Mouse (Mus musculus) midbrain, embryonic 16.5 days (tissue): ENCODE results near the gene Pla2g6. TPM values are rescaled to one million over a fixed set of nuclear protein-coding genes. Genes with fewer than 3 reads are reported as not detected.

Experiments
- ATAC-seq: fragments of 200-750 bp; cut with Nextera tagmentation; 2 replicates; pipeline ENCODE4 v1.8.0; 2017; ENCODE audit warnings: moderate TSS enrichment
- H3K27ac ChIP-seq: fragments of 300-500 bp; sonication (generic); 2 replicates; pipeline ENCODE4 v1.5.1; 2014; ENCODE audit warnings: mild to moderate bottlenecking, low read length, mixed read lengths
- H3K27me3 ChIP-seq: fragments of 300-500 bp; sonication (generic); 2 replicates; pipeline ENCODE4 v1.6.1; 2014; ENCODE audit warnings: low read depth, low read length, mixed read lengths; ENCODE audit not compliant: control insufficient read depth, insufficient read depth
- H3K36me3 ChIP-seq: fragments of 300-500 bp; sonication (generic); 2 replicates; pipeline ENCODE4 v1.6.1; 2014; ENCODE audit warnings: mild to moderate bottlenecking, low read length, moderate library complexity, mixed read lengths; ENCODE audit not compliant: control insufficient read depth, insufficient read depth
- H3K4me1 ChIP-seq: fragments of 300-500 bp; sonication (generic); 2 replicates; pipeline ENCODE4 v1.6.1; 2014; ENCODE audit warnings: mild to moderate bottlenecking, low read length, mixed read lengths; ENCODE audit not compliant: control insufficient read depth, insufficient read depth
- H3K4me2 ChIP-seq: fragments of 300-500 bp; sonication (generic); 2 replicates; pipeline ENCODE4 v1.6.1; 2014; ENCODE audit warnings: mild to moderate bottlenecking, low read length, mixed read lengths
- H3K4me3 ChIP-seq: fragments of 300-500 bp; sonication (generic); 2 replicates; pipeline ENCODE4 v1.5.1; 2014; ENCODE audit warnings: low read depth, mild to moderate bottlenecking, low read length, moderate library complexity, mixed read lengths
- H3K9ac ChIP-seq: fragments of 300-500 bp; sonication (generic); 2 replicates; pipeline ENCODE4 v1.6.1; 2014; ENCODE audit warnings: low read depth, low read length, mixed read lengths
- H3K9me3 ChIP-seq: fragments of 300-500 bp; sonication (generic); replicated peaks from 2 replicates; pipeline ENCODE4 v1.6.1; 2014; ENCODE audit warnings: mild to moderate bottlenecking, low read length, mixed read lengths; ENCODE audit not compliant: control insufficient read depth, poor library complexity, severe bottlenecking
- WGBS: fragments of 180-500 bp; shearing (Covaris S2); extraction: QIAGEN DNeasy Blood & Tissue Kit; methylation state at CpG from one replicate; pipeline ENCODE4 v1.1.7; 2014; 5-methylcytosine and 5-hydroxymethylcytosine counted together
- polyA plus RNA-seq: library from polyadenylated mRNA; unstranded; fragments of >200 nt; fragmentation: Nextera tagmentation; extraction: Ambion mirVana; gene quantifications from 2 replicates; pipeline ENCODE4 v1.2.1, GENCODE M21; 2015

Pla2g6 gene
- polyA plus RNA-seq, 1 experiment from 2014 or later, result 29.8 TPM

DNA sequence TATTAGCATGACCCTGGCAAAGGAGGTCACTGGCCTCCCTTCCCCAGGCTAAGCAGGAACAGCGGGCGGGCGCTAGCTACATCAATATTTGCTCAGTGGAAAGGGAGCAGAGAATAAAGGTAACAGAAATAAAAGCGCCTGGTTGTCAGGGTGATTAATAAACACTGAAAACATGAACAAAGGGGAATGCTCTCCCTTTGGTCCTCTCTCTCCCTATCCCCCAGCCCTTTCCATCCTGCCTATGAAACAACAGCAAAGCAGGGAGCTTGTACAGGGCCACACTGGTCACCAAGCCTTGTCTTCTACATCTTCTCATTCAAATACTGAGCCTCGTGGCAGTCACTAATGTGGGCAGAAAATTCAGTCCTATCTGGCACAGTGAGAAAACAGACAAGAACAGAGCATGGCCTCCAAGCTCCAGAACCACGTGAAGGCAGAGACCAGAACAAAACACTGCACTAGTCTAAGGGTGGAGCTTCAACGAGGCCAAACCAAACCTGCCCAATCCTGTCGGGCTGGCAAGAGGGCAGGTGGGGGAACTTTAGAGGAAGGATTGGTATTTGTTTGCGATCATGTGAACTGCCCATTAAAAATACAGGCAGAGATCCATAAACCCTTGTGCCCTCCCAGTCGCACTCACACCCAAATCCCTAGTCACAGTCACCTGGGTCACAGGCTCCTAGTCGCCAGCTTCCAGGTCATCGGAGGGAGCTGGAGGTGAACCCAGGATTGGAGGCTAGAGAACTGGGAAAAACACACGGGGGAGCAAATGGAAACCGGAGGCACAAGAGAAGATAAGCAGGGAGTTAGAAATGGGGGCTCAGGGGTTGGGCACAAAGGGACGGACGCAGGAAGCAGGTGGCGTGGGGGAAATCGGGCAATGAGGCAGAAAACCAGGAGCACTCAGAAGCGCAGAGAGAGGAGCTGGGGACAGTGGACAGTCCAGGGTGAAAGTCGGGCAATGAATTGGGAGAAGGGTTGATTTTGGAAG is 924 bp downstream of the Pla2g6 start:
- H3K27me3 ChIP-seq, result no peaks in the 10 kb centered on the region
- peak overlapping the region; percentile 82 for H3K4me2 ChIP-seq
- no peak; the same call in 1 of the 2 replicates for ATAC-seq
- H3K9me3 ChIP-seq, result no peaks in the 10 kb centered on the region
- peak overlapping the region; percentile 86 for H3K27ac ChIP-seq
- H3K4me3 ChIP-seq, result peak overlapping the region; percentile 56
- peak overlapping the region; percentile 64 for H3K9ac ChIP-seq
- H3K4me1 ChIP-seq, result peaks cover 14% of the 10 kb centered on the region
- no peaks in the 10 kb centered on the region for H3K36me3 ChIP-seq
- WGBS, result 6% methylated on average over 20 of the region's 20 CpGs

DNA sequence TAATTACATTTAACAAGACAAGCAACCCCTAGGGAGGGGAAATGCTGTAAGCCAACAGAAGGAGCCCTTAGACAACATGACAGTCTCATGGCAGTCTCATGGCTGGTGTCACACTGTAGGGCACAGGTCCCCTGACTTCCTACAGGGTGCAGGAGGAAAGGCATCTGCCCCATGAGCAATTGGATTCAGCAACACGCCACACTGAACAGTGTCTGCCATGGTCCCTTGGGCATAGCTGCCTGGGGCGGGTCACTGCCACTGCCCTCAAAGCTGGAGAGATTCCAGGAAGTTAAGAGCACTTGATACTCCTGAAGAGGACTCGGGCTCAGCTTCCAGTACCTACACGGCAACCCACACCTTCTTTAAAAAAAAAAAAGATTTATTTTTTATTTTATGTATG is 1.9 kb downstream of the Pla2g6 start:
- H3K27ac ChIP-seq, result peak overlapping the region; percentile 38
- 69% methylated on average over 4 of the region's 4 CpGs for WGBS
- no peaks in the 10 kb centered on the region for H3K36me3 ChIP-seq
- peak overlapping the region; percentile 7; the same call in 1 of the 2 replicates for H3K4me2 ChIP-seq
- no peak overlapping the region for H3K9ac ChIP-seq
- H3K27me3 ChIP-seq, result no peaks in the 10 kb centered on the region
- no peaks in the 10 kb centered on the region for H3K9me3 ChIP-seq
- no peak overlapping the region for H3K4me3 ChIP-seq
- peaks cover 14% of the 10 kb centered on the region for H3K4me1 ChIP-seq
- no peak for ATAC-seq

DNA sequence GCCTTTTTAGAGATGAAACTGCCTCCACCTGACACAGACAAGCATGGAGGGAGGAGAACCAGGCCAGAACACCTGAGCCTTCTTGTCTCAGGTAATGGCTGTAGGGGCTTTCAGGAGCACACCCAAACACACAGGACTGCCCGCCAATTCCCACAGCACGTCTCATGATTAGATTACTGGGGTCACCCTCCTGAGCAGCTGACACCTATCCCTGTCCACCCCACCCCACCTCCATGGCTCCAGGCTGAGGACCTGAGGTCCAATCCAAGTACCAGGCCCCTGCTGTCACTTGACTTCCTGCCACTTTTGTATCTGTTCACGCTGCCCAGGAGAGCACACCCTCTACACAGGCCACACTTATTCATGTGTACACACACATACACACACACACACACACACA is 2.4 kb downstream of the Pla2g6 start:
- Histone ChIP-seq H3K9ac (no peak overlapping the region), H3K4me1 (peaks cover 14% of the 10 kb centered on the region), H3K36me3 (no peaks in the 10 kb centered on the region), H3K4me3 (no peak overlapping the region), H3K9me3 (no peaks in the 10 kb centered on the region), H3K4me2 (no peak overlapping the region), H3K27me3 (no peaks in the 10 kb centered on the region), H3K27ac (no peak overlapping the region)
- ATAC-seq, result no peak
- 72% methylated on average over 3 of the region's 3 CpGs for WGBS

DNA sequence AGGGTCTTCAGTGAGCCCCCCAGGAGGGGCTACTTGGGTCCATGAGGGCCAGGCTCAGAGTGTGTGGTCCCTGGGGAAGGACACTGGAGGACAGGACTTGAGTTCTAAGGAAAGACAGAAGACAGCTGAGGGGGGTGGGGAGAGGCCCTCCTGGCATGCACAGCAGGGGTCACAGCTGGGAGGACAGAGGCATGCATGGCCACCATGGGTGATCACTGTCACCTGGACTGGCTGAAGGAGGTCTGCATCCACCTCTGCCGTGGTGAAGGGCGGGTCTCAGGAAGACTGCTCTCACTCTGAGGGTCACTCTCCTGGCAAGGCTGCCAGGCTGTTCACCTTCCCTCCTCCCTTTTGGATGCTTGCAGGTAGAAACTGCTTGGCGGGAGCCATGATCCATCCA is 3.8 kb downstream of the Pla2g6 start:
- Histone ChIP-seq H3K27ac (no peak overlapping the region), H3K9me3 (no peaks in the 10 kb centered on the region)

DNA sequence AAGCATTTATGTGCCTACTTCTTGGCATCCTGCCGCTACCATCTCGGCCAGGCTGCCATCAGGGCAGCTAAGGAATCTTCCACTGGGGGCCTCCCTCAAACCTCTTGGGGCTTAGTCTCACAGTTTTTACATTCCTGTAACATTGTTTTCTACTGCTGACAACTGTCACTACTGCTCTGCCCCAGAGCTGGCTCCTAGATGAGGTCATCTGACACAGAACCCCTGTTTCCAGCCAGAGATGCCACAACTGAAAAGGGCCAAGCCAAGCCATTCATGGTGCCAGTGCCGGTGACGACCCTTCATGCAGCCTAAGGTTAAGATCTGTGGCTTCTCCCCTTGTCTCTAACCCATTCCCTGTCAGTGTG is 4.4 kb downstream of the Pla2g6 start:
- WGBS, result 87% methylated on average over 4 of the region's 4 CpGs
- Histone ChIP-seq H3K4me3 (no peak overlapping the region), H3K36me3 (no peaks in the 10 kb centered on the region), H3K9ac (no peak overlapping the region), H3K27ac (no peak overlapping the region), H3K27me3 (no peaks in the 10 kb centered on the region), H3K4me2 (no peak overlapping the region), H3K4me1 (peaks cover 14% of the 10 kb centered on the region), H3K9me3 (no peaks in the 10 kb centered on the region)
- ATAC-seq, result no peak

More for the DNA sequence above, 3.8 kb downstream of the Pla2g6 start:
- ATAC-seq, result no peak
- 100% methylated on average over 3 of the region's 3 CpGs for WGBS
- Histone ChIP-seq H3K27me3 (no peaks in the 10 kb centered on the region), H3K9ac (no peak overlapping the region), H3K4me2 (no peak overlapping the region), H3K4me1 (peaks cover 14% of the 10 kb centered on the region), H3K36me3 (no peaks in the 10 kb centered on the region), H3K4me3 (no peak overlapping the region)

DNA sequence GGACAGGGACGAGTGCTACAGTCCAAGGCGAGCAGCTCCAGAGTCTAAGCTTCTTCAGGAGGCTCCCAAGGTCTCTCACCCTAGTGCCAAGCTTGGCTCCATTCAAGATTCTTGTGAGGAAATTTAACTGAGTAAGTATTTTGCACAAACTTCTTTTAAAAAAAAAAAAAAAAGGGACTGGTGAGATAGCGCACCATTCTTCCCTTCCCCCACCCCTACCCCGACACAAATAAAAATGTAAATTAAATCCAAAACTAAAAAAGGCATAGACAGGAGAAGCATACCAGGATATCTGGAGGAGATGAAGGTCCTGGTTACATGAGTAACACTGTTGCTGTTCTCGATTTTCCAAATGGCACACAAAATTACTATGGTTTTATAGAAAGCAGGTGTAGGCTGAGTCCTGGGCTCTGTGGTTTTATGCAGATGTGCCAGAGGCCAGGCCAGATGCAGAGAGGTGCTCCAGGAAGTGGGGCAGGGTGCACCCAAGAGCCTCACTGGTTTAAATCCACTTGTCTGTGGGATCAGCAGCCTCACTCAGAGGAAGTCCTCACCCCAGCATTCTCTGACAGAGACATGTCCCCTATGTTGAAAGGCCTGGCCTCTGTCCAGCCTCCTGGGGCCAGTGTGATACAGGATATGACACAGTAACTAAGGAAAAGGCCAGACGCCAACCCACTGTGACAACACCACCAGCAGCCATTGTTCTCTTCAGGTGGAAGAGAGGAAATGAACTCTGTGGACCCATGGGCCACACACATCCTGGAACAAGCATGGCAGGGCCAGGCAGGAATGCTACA is 5.0 kb downstream of the Pla2g6 start:
- Histone ChIP-seq H3K9me3 (no peaks in the 10 kb centered on the region), H3K4me2 (no peak overlapping the region), H3K4me3 (no peak overlapping the region), H3K36me3 (no peaks in the 10 kb centered on the region), H3K9ac (no peak overlapping the region), H3K27me3 (no peaks in the 10 kb centered on the region), H3K27ac (no peak overlapping the region), H3K4me1 (peaks cover 14% of the 10 kb centered on the region)
- no peak for ATAC-seq
- WGBS, result 81% methylated on average over 6 of the region's 6 CpGs

DNA sequence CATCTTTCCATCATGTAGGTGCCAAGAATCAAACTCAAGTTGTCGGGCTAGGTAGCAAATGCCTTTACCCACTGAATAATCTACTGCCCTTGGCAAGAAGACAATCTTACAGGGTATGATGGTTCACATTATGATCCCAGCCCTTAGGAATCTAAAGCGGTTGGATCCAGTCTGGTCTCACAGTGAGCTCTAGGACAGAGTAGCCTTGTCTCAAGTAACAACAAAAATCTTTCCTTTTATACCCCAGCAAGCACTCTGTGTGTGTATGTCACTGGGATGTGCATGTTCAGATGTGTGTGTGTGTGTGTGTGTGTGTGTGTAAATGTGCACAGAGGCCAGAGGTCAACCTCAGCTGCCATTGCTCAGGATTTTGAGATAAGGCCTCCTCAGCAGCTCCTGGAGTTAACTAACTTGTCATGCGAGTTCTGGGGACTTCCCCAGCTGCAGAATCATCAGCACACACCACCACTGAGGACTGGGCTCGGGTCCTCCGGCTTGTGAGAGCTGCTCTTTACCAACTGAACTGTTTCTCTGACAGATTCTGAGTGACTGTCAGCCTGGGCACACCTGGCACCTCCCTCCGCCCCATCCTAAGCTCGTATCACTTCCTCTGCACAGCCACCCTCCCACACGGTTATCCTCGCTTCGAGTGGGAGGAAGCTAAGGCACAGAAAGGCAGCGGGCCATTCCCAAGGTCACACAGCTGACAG is 5.8 kb downstream of the Pla2g6 start:
- no peak overlapping the region for H3K27ac ChIP-seq
- H3K27me3 ChIP-seq, result no peaks in the 10 kb centered on the region
- H3K9ac ChIP-seq, result no peak overlapping the region
- H3K4me1 ChIP-seq, result peaks cover 12% of the 10 kb centered on the region
- H3K36me3 ChIP-seq, result no peaks in the 10 kb centered on the region
- no peak overlapping the region for H3K4me2 ChIP-seq
- H3K4me3 ChIP-seq, result no peak overlapping the region
- no peak for ATAC-seq
- 83% methylated on average over 11 of the region's 11 CpGs for WGBS
- no peaks in the 10 kb centered on the region for H3K9me3 ChIP-seq

DNA sequence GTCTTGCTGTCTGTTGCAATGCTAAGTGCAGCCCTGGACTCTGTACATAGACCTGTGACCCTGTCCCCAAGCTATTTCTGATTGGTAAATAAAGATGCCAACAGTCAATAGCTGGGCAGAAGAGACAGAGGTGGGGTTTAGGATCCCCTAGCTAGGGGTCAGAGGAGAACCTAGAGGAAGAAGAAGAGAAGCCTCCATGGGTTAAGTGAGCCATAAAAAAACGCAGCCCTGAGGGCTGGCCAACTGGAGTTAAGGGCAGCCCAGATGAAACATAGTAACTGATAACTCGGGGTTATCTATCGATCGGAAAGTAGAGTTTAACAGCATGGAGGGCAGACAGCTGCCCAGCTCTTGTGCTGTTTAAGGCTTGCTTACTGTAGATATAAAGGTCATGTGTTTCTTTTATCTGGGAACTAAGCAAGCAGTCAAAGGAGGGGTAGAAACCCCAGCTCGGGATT is 6.4 kb downstream of the Pla2g6 start:
- no peak overlapping the region for H3K4me3 ChIP-seq
- no peaks in the 10 kb centered on the region for H3K27me3 ChIP-seq
- no peaks in the 10 kb centered on the region for H3K36me3 ChIP-seq
- WGBS, result 79% methylated on average over 5 of the region's 5 CpGs
- no peaks in the 10 kb centered on the region for H3K9me3 ChIP-seq
- no peak for ATAC-seq
- H3K27ac ChIP-seq, result no peak overlapping the region
- H3K4me1 ChIP-seq, result peaks cover 6% of the 10 kb centered on the region
- no peak overlapping the region for H3K4me2 ChIP-seq
- H3K9ac ChIP-seq, result no peak overlapping the region
